Mouse (Mus musculus): ENCODE results near the gene Igfbpl1.

Gene Igfbpl1

GRCm38 (mm10) chr4:45826275-45827040, at the start of gene Igfbpl1:
Igfbpl1 (minus strand) TSS chr4:45826923.
- WGBS: 2% methylated on average over 90 of the region's 91 CpGs

- 65% methylated on average over 2 of the region's 2 CpGs for WGBS
Observed at GRCm38 (mm10) chr4:45872147-45872546, 45.4 kb upstream of the Igfbpl1 start.

DNA sequence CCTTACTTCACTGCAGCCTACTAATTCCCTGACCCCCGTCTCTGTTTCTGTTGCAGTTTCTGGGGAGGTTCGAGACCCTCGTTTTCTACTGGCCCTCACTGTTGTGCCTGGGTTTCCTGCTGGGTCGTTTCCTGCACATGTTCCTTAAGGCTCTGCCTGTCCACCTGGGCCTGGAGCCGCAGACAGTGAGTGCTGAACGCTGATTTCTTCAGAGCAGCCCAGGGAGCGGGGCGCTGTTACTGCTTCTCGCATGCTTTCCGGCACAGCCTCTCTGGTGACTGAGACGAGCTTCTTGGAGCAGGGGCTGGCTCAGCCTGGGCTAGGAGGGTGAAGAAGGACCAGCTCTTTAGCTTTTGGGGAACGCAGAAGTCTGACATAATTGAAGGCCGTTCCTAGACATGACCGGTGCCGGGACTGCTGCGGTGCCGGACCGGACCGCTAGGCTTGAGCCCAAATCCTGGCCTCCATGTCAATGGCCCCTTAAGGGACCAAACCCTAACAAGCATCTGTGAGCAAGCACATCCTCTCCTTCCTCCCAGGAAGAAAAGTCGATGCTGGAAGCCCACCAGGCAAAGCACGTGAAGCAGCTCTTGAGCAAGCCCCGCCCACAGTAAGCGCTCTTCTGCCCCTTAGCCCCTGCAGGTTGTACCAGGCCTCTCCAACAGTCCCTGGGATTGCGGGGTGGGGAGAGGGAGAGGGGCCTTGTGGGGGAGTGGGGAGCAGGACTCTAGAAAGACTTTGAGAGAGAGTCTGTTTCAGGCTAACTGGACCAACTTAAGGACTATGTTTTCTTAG, 42.5 kb upstream of the Igfbpl1 start:
- 57% methylated on average over 24 of the region's 24 CpGs for WGBS

DNA sequence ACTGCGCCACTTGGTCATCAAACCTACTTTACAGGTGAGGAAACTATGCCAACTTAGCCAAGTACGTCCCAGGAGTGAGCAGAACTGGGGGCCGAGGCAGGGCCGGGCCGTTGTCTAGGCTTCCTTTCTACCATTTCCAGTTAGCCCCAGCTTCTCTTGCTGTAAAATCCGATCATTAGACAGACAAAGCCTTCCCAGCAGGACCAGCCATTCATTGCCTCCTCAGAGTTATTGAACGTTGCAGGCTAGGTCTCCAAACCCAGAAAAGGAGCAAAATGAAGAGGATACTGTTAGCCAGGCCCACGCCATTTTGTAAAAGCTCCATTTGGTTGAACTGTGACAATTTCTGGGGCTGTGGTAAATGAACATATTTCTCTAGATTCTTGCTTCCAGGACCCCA, 40.7 kb upstream of the Igfbpl1 start:
- 84% methylated on average over 8 of the region's 8 CpGs for WGBS

DNA sequence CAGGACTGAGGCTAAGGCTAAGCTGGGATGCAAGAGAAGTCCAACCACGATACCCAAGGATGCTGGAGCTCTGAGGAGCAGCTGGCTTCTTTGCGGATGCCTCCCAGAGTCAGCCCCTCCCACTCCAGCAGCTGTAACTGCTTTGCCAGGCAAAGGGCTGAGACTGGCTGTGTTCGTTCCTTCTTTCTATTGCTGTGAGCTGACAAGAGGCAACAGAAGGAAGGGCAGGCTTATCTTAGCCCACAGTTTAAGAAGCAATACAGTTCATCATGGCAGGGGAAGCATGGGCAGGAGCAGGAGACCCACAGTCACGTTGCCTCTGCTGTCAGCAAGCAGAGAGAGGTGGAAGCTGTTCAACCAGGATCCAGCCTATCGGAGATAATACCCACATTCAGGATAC, 34.4 kb upstream of the Igfbpl1 start:
- 49% methylated on average over 5 of the region's 5 CpGs for WGBS

- WGBS: 50% methylated on average over 19 of the region's 19 CpGs
Observed at GRCm38 (mm10) chr4:45855803-45856424, 29.2 kb upstream of the Igfbpl1 start.

DNA sequence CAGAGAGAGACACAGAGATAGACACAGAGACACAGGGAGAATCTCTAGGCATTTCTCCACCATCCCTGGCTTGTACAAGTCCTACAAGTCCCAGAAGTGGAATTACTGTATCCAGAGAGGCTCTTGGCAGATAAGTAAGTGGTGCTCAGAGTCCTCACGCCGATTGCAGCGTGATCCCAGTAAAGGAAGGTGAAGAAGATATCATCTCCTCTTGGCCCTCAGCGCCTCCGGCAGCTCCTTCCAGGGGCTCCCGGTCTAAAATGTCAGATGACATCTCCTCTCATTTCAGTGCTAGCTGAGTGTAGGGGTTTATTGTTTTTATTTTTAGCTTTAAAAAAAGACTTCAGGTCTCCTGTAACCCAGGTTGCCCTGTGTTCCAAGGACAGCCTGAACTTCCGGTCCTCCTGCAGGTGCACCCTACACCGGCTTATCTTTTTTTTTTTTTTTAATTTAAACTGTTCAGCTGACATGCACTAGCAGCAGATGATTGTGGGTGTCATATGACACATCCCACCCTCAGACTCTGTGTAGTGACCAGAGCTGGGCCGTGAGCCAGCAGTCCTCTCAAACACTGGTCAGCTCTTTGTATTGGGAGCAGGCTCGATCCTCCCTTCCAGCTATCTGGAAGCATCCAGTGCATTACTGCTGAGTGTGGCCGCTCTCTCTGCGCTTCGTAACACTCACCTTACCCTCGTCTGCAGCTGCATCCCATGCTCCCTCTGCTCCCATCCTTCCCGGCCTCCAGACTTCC, 26.9 kb upstream of the Igfbpl1 start:
- 79% methylated on average over 15 of the region's 15 CpGs for WGBS

DNA sequence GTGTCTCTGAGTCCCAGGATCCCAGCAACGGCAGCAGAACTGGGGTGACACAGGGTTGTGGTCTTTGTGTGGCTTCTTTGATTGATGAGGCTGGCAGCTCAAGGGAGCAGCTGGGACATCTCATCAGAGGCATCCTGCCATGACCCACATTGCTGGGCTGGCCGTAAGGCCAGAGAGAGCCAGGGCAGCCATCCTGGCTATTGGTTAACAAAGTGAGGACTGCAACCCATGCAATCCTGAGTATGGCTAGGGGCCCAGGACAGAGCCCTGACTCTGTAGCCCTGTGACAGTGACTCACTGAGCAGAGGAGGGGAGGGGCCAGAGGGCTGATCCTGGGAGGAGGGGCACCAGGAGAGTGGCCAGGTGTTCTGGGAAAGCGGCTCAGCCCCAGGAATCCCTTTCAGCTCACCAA, 24.9 kb upstream of the Igfbpl1 start:
- 74% methylated on average over 3 of the region's 3 CpGs for WGBS

- WGBS: 80% methylated on average over 1 of the region's 1 CpGs
Observed at GRCm38 (mm10) chr4:45849419-45849818, 22.7 kb upstream of the Igfbpl1 start.

- WGBS: 65% methylated on average over 10 of the region's 10 CpGs
Observed at GRCm38 (mm10) chr4:45848825-45849156, 22.1 kb upstream of the Igfbpl1 start.

DNA sequence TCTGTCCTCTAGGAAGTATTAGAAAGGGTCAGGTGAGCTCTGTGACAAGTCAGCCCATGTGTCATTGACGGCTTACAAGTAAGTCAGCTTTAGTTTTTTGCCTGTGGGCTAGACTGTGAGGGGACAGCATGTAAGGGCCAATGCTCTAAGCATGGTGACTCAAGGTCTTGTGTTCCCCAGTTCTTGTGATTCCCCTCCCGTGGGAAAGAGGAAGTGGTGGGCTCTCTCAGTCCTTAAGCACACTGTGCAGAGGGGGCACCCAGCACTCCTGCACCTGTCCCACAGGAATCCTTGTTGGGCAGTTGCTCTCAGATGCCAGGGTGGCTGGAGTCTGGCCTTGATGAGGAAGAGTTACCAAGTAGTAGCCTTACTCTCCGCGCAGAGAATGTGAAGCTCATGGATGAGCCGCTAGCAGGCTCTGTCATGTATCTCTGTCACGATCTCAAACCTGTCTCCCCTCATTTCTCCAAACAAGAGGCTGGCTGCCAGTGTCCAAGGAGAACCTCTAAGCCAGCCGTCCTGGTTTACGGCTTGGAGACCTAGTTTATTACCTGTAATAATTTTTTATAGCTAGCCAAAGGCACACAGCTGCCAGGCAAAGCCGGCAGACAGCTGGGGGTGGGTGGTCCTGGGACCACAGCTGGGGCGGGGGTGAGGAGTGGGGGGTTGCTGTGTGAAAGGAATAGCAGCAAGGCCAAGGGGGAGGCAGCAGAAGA, 21.5 kb upstream of the Igfbpl1 start, which contains the start of gene Stra6l:
Gene Stra6l (plus strand): TSS at position 556 of the 716 bp plus-strand sequence.
- WGBS: 84% methylated on average over 10 of the region's 10 CpGs

- 97% methylated on average over 2 of the region's 2 CpGs for WGBS
Observed at GRCm38 (mm10) chr4:45846263-45846662, 19.5 kb upstream of the Igfbpl1 start.

DNA sequence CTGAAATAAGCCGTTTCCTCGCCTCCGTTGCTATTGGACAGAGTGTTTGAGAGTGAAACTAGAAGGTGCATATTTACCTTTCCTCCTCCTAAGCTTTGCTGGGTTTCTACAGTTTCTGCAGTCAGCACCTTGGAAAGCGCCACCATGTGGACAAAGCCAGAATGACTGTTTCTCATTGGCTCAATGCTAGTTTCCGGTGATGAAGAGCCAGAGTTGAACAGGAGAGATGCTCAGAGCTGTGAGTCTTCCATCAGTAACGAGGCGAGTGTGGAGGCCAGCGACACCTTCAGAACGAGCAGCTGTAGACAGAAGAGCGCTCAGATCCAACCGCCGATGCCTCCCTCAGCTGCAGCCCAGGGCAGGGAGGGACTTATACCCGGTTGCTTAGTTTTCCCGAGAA, 17.6 kb upstream of the Igfbpl1 start:
- WGBS: 36% methylated on average over 14 of the region's 14 CpGs

- 60% methylated on average over 5 of the region's 5 CpGs for whole genome bisulfite sequencing
Observed at GRCm38 (mm10) chr4:45833461-45833860, 6.7 kb upstream of the Igfbpl1 start.

DNA sequence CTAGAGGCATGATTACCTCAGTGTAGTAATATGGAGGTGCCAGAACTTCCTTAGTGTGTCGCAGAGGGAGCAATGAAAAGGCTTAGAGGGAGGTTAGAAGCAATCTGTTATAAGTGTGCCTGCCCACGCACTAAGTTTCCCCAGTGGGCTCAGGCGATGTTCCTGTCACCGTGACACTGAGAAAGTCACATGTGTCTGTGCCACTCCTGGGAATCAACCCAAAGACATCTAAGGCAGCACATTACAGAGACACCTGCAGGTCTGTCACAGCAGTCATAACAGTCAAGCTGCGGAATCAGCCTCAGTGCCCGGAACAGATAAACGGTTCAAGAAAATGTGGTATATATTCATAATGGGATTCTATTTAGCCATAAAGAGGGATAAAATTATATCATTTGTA, 5.3 kb upstream of the Igfbpl1 start:
- 50% methylated on average over 7 of the region's 7 CpGs for WGBS

GRCm38 (mm10) chr4:45829907-45830759, 3.4 kb upstream of the Igfbpl1 start:
- WGBS: 63% methylated on average over 13 of the region's 13 CpGs

DNA sequence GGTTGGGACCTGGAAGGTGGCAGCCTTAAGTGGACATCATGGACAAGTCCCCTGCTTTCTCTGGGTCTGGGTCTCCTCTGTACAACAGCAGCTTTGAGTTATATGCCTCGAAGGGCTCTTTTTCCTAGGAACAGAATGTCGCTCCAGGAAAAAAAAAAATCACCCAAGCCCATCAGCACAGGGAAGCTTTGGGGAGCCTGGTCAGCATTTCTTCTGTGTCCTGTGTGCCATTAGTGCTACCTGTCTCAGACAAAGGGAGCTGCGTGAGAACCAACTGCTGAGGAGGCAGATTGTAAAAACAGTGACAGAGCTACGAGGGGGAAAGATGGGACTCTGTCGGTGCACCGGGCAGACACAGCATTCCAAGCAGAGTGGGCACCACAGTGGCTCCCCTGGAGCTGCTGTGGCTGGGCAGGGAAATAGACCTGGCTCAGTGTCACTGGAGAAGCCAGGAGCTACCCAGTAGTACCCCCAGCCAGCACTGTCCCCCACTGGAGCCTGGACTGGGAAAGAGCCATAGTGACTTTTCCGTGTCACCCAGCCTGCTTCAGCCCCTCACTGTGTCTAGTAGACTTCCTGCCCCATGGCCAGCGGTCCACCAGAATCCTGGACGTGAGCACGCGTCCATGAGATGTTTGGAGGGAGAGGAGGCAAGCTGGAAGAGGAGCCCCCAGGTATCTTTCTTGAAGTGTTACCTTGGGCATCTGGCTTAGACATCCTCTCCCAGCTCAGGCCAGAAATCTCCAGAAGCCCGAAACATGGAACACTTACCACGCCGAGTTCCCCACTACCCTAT, 1.8 kb downstream of the Igfbpl1 start:
- 45% methylated on average over 14 of the region's 14 CpGs for WGBS

- WGBS: 31% methylated on average over 10 of the region's 10 CpGs
Observed at GRCm38 (mm10) chr4:45824049-45824760, 2.5 kb downstream of the Igfbpl1 start.
